Mouse (Mus musculus) brain, embryonic 14.5 days (tissue): Measurements from ENCODE around the gene Slc26a3.

Experiments
- CTCF ChIP-seq: fragments of 200-500 bp; IDR thresholded peaks from 2 replicates; pipeline ENCODE4 v1.5.1; 2012; ENCODE audit warnings: inconsistent platforms, mild to moderate bottlenecking, moderate library complexity, borderline replicate concordance; ENCODE audit not compliant: insufficient read depth, insufficient read length; ENCODE audit errors: extremely low read depth
- POLR2A ChIP-seq: fragments of 200-500 bp; IDR thresholded peaks from 2 replicates; pipeline ENCODE4 v1.6.1; 2012; ENCODE audit warnings: mild to moderate bottlenecking, inconsistent platforms, borderline replicate concordance; ENCODE audit not compliant: poor library complexity, insufficient read depth, insufficient read length, severe bottlenecking; ENCODE audit errors: extremely low read depth

DNA sequence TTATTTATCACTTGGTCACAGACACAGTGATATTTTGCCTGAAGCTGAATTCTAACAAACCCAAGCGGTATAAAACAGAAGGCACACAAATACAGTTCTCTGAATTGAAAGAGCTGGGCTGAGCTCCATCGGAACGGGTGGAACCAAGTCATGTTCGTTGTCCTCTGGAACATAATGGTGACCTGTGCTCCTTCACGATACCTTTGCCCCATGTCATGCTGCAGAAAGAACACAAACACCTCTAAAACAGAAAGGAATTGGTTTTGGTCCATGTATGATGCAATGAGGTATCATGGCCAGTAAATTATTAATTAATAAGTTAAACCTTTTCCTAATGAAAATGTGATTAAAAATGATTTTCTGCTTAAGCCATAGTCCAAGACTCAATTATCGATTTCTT lies 11.3 kb downstream of the Slc26a3 start:
- TF ChIP-seq CTCF (no peak), POLR2A (no peak)
